Mouse (Mus musculus) embryonic facial prominence, embryonic 14.5 days (tissue): ENCODE measurements around the gene Fmnl3. TPM values are rescaled to one million over a fixed set of nuclear protein-coding genes. Genes with fewer than 3 reads are reported as not detected.

Source experiments
- ATAC-seq: fragments of 200-750 bp; cut with Nextera tagmentation; 2 replicates; pipeline ENCODE4 v1.8.0; 2017; ENCODE audit warnings: low read depth, moderate number of reproducible peaks, moderate TSS enrichment
- DNase-seq: peaks from one replicate; pipeline ENCODE4 v3.0.0-alpha.2; 2015; ENCODE audit warnings: low spot score
- H3K27ac ChIP-seq: fragments of 300-500 bp; sonication (generic); replicated peaks from 2 replicates; pipeline ENCODE4 v1.5.1; 2014; ENCODE audit warnings: low read depth, mild to moderate bottlenecking, low read length, moderate library complexity
- H3K27me3 ChIP-seq: fragments of 300-500 bp; sonication (generic); replicated peaks from 2 replicates; pipeline ENCODE4 v1.6.1; 2014; ENCODE audit warnings: low read length; ENCODE audit not compliant: control insufficient read depth, insufficient read depth
- H3K36me3 ChIP-seq: fragments of 300-500 bp; sonication (generic); 2 replicates; pipeline ENCODE4 v1.6.1; 2014; ENCODE audit warnings: low read length, mixed read lengths; ENCODE audit not compliant: control insufficient read depth, insufficient read depth
- H3K4me1 ChIP-seq: fragments of 300-500 bp; sonication (generic); 2 replicates; pipeline ENCODE4 v1.6.1; 2014; ENCODE audit warnings: antibody characterized with exemption, low read length; ENCODE audit not compliant: control insufficient read depth, insufficient read depth
- H3K4me2 ChIP-seq: fragments of 300-500 bp; sonication (generic); 2 replicates; pipeline ENCODE4 v1.6.1; 2014; ENCODE audit warnings: low read depth, mild to moderate bottlenecking, low read length, moderate library complexity, mixed read lengths
- H3K4me3 ChIP-seq: fragments of 300-500 bp; sonication (generic); 2 replicates; pipeline ENCODE4 v1.5.1; 2014; ENCODE audit warnings: low read depth, mild to moderate bottlenecking, low read length
- H3K9ac ChIP-seq: fragments of 300-500 bp; sonication (generic); 2 replicates; pipeline ENCODE4 v1.6.1; 2014; ENCODE audit warnings: low read depth, mild to moderate bottlenecking, low read length, moderate library complexity, mixed read lengths
- H3K9me3 ChIP-seq: fragments of 300-500 bp; sonication (generic); 2 replicates; pipeline ENCODE4 v1.6.1; 2016; ENCODE audit warnings: low read length; ENCODE audit not compliant: control insufficient read depth
- WGBS: fragments of 180-500 bp; shearing (Covaris S2); extraction: QIAGEN DNeasy Blood & Tissue Kit; methylation state at CpG from one replicate; pipeline ENCODE4 v1.1.7; 2014; 5-methylcytosine and 5-hydroxymethylcytosine counted together
- polyA plus RNA-seq: library from polyadenylated mRNA; unstranded; fragments of >200 nt; fragmentation: Nextera tagmentation; extraction: Ambion mirVana; gene quantifications from 2 replicates; pipeline ENCODE4 v1.2.1, GENCODE M21; 2014

Fmnl3 gene
- polyA plus RNA-seq, result 18.5 and 21.5 TPM in 2 replicates

- ATAC-seq, result peak; percentile 96
- no peaks in the 10 kb centered on the region for H3K9me3 ChIP-seq
- H3K27me3 ChIP-seq, result no peaks in the 10 kb centered on the region
- peak within 1 kb of the TSS; percentile 95 for H3K27ac ChIP-seq
- peak within 1 kb of the TSS; percentile 89 for H3K9ac ChIP-seq
- DNase-seq, result peak; percentile 95
- 1% methylated on average over 12 of the region's 48 CpGs for WGBS
- H3K4me1 ChIP-seq, result peaks cover 17% of the 10 kb centered on the region
- no peaks in the 10 kb centered on the region for H3K36me3 ChIP-seq
- H3K4me2 ChIP-seq, result peak within 1 kb of the TSS; percentile 72
- peak within 1 kb of the TSS; percentile 84 for H3K4me3 ChIP-seq
Observed at GRCm38 (mm10) chr15:99370259-99370691, at the start of gene Fmnl3. Gene Fmnl3, minus strand, starts transcription at chr15:99370482.

- no peak overlapping the region for H3K9ac ChIP-seq
- peaks cover 11% of the 10 kb centered on the region for H3K36me3 ChIP-seq
- DNase-seq (peak; percentile 34), ATAC-seq (0 out of 2 replicates have a peak, but pooled peaks have one; percentile 1)
- no peak overlapping the region for H3K4me3 ChIP-seq
- H3K27ac ChIP-seq, result no peak overlapping the region; the same call in 1 of the 2 replicates
- H3K4me1 ChIP-seq, result peaks cover 8% of the 10 kb centered on the region
- no peak overlapping the region for H3K4me2 ChIP-seq
- no peaks in the 10 kb centered on the region for H3K27me3 ChIP-seq
- H3K9me3 ChIP-seq, result no peaks in the 10 kb centered on the region
- 31% methylated on average over 17 of the region's 17 CpGs for WGBS
Observed at GRCm38 (mm10) chr15:99417692-99418271, 47.5 kb upstream of the Fmnl3 start.

GRCm38 (mm10) chr15:99416957-99417356 is 46.7 kb upstream of the Fmnl3 start:
- Histone ChIP-seq H3K36me3 (peaks cover 3% of the 10 kb centered on the region; the same call in 1 of the 2 replicates), H3K9ac (no peak overlapping the region), H3K4me3 (no peak overlapping the region), H3K4me1 (peaks cover 8% of the 10 kb centered on the region), H3K9me3 (no peaks in the 10 kb centered on the region), H3K27me3 (no peaks in the 10 kb centered on the region), H3K27ac (no peak overlapping the region), H3K4me2 (no peak overlapping the region)
- 34% methylated on average over 4 of the region's 4 CpGs for WGBS
- ATAC-seq (no peak), DNase-seq (no peak)

- 22% methylated on average over 13 of the region's 13 CpGs for WGBS
- ATAC-seq, result no peak
- Histone ChIP-seq H3K4me2 (no peak overlapping the region), H3K4me1 (peaks cover 8% of the 10 kb centered on the region), H3K27ac (no peak overlapping the region), H3K27me3 (no peaks in the 10 kb centered on the region), H3K36me3 (no peaks in the 10 kb centered on the region), H3K4me3 (no peak overlapping the region), H3K9ac (no peak overlapping the region), H3K9me3 (no peaks in the 10 kb centered on the region)
- DNase-seq, result peak; percentile 82
Observed at GRCm38 (mm10) chr15:99416348-99416882, 46.1 kb upstream of the Fmnl3 start.

GRCm38 (mm10) chr15:99415793-99416192 is 45.5 kb upstream of the Fmnl3 start:
- Histone ChIP-seq H3K4me1 (peaks cover 3% of the 10 kb centered on the region), H3K27ac (no peak overlapping the region), H3K27me3 (no peaks in the 10 kb centered on the region), H3K4me3 (no peak overlapping the region), H3K36me3 (no peaks in the 10 kb centered on the region), H3K9ac (no peak overlapping the region), H3K9me3 (no peaks in the 10 kb centered on the region), H3K4me2 (no peak overlapping the region)
- DNase-seq (no peak), ATAC-seq (no peak)
- 22% methylated on average over 2 of the region's 2 CpGs for WGBS

- H3K4me1 ChIP-seq, result no peaks in the 10 kb centered on the region
- H3K27ac ChIP-seq, result no peak overlapping the region
- peaks cover 40% of the 10 kb centered on the region for H3K36me3 ChIP-seq
- 59% methylated on average over 14 of the region's 14 CpGs for WGBS
- no peak overlapping the region for H3K4me2 ChIP-seq
- no peaks in the 10 kb centered on the region for H3K9me3 ChIP-seq
- no peak for ATAC-seq
- no peak for DNase-seq
- H3K9ac ChIP-seq, result no peak overlapping the region
- no peaks in the 10 kb centered on the region for H3K27me3 ChIP-seq
- H3K4me3 ChIP-seq, result no peak overlapping the region
Observed at GRCm38 (mm10) chr15:99411747-99412146, 41.5 kb upstream of the Fmnl3 start.

- H3K4me2 ChIP-seq, result no peak overlapping the region
- no peak for DNase-seq
- ATAC-seq, result no peak
- H3K27ac ChIP-seq, result no peak overlapping the region
- no peaks in the 10 kb centered on the region for H3K27me3 ChIP-seq
- peaks cover 69% of the 10 kb centered on the region for H3K36me3 ChIP-seq
- H3K9me3 ChIP-seq, result no peaks in the 10 kb centered on the region
- H3K4me3 ChIP-seq, result no peak overlapping the region
- H3K9ac ChIP-seq, result no peak overlapping the region
- H3K4me1 ChIP-seq, result no peaks in the 10 kb centered on the region
- WGBS, result 82% methylated on average over 9 of the region's 9 CpGs
Observed at GRCm38 (mm10) chr15:99408845-99409244, 38.6 kb upstream of the Fmnl3 start.

GRCm38 (mm10) chr15:99406986-99407570 is 36.8 kb upstream of the Fmnl3 start:
- Histone ChIP-seq H3K36me3 (peaks cover 82% of the 10 kb centered on the region), H3K4me3 (no peak overlapping the region)

More at GRCm38 (mm10) chr15:99406986-99407570, 36.8 kb upstream of the Fmnl3 start:
- 91% methylated on average over 15 of the region's 15 CpGs for WGBS
- Histone ChIP-seq H3K4me1 (no peaks in the 10 kb centered on the region), H3K9me3 (no peaks in the 10 kb centered on the region), H3K27me3 (no peaks in the 10 kb centered on the region), H3K27ac (no peak overlapping the region), H3K4me2 (no peak overlapping the region), H3K9ac (no peak overlapping the region)
- no peak for DNase-seq
- ATAC-seq, result no peak
